Mouse (Mus musculus): ENCODE measurements around the gene Fam209. TPM values are rescaled to one million over a fixed set of nuclear protein-coding genes. Genes with fewer than 3 reads are reported as not detected.

Fam209 gene
- polyA plus RNA-seq, 1 experiment, result 0.24 TPM

GRCm38 (mm10) chr2:172476707-172477260, 4.5 kb downstream of the Fam209 start:
- no peak for DNase-seq (ENCODE audit: extremely low spot score in 1 of 2, low spot score in 1 of 2)

- no peak for DNase-seq (ENCODE audit: extremely low spot score in 1 of 2, low spot score in 1 of 2)
Observed at GRCm38 (mm10) chr2:172477350-172477749, 5.0 kb downstream of the Fam209 start.

GRCm38 (mm10) chr2:172477860-172478259, 5.5 kb downstream of the Fam209 start:
- DNase-seq (ENCODE audit: extremely low spot score in 1 of 2, low spot score in 1 of 2), result peak in 1 of 2 experiments; percentile 79

- DNase-seq (ENCODE audit: extremely low spot score in 1 of 2, low spot score in 1 of 2), result no peak
Observed at GRCm38 (mm10) chr2:172480296-172480695, 8.0 kb downstream of the Fam209 start.

DNA sequence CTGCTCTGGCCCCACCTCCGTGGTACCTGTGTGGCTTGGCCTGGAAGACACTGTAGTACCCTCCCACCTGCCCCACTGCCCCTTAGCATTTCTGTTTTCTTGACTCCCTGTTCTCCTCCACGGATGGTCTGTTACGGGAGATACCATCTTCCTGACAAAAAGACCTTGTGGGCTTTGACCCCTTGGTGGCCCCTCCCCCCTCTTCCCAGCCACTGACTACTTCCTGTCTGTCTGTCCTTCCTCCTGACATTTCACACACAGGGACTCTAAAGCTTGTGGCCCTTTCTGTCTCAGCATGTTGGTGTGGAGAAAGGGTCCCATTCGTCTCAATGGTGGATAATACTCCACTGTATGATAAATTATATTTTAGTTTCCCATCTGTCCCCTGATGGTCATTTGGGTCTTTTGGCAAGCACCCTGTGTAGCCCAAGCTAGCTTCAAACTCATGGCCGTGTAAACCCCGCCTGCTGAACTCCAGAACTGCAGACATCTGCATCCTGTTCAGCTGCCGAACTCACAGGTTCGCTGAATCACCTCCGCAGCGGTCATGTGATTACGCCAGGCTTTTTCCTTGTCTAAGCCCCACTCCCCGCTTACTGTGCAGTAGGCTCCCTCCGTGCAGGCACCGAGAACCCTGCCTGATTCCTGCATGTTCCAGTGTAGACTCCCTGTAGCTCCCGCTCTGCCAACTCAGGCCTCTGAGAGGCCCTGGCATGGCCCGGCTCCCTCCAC, 9.5 kb downstream of the Fam209 start:
- DNase-seq (ENCODE audit: extremely low spot score in 1 of 2, low spot score in 1 of 2), result no peak

- DNase-seq (ENCODE audit: extremely low spot score in 1 of 2, low spot score in 1 of 2), result no peak
Observed at GRCm38 (mm10) chr2:172483766-172484413, 11.6 kb downstream of the Fam209 start.

- DNase-seq (ENCODE audit: extremely low spot score in 1 of 2, low spot score in 1 of 2), result no peak
Observed at GRCm38 (mm10) chr2:172484696-172485370, 12.5 kb downstream of the Fam209 start.

DNA sequence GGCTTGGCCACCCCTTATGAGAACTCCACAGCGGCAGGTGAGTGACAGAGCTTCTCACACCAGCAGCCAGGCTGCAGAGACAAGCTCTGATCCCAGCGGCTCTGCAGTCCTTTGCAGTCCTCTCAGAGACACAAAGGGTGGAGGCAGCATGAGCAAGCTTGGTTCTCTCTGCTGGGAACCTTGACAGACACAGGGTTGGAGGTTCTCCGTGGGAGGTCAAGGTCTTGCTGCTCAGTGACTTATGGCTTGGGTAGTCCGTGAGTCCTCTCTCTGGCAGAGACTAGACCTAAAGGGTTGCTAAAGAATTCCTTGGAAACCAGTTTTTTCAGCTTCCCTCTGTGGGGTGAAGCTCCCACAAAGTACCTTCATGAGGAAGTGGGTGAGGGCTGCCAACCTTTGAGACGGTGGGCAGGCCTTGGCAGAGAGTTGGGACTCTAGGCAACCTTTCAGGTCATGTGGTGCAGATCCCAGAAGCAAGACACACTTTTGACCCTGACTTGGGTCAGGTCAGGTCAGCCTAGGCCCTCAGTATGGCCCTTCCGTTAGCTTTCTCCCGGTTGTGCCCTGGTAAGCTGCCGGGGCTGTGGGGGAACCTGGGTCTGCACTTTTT, 24.5 kb downstream of the Fam209 start:
- no peak for DNase-seq (ENCODE audit: extremely low spot score in 1 of 2, low spot score in 1 of 2)

GRCm38 (mm10) chr2:172498823-172499222, 26.5 kb downstream of the Fam209 start:
- peak in 1 of 2 experiments; percentile 35 for DNase-seq (ENCODE audit: extremely low spot score in 1 of 2, low spot score in 1 of 2)

DNA sequence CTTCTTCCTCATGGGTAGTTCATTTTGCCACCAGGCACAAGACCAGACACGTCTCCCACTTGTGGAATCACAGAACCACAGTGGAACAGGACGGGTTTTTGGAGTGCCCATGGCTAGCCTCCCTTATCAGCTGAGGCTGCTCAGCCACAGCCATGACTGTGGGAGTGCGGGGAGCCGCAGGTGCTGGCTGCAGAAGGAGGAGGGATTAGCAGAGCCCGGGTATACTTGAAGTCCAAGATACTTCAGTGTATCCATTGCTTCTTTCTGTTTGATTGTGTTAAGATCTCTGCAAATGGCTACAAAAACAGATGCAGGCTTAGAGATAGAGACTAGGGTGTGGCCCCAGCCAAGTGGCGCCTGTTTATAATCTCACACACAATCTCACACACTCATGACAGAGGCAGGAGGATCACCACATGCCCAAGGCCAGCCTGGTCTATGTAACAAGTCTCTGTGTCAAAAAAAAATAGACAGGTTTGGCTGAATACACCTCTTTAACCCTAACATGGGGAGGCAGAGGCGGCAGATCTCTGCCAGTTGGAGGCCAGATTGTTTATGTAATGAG, 28.5 kb downstream of the Fam209 start:
- DNase-seq (ENCODE audit: extremely low spot score in 1 of 2, low spot score in 1 of 2), result no peak

GRCm38 (mm10) chr2:172501341-172501740, 29.0 kb downstream of the Fam209 start:
- DNase-seq (ENCODE audit: extremely low spot score in 1 of 2, low spot score in 1 of 2), result peak in 1 of 2 experiments; percentile 23

- no peak for DNase-seq (ENCODE audit: extremely low spot score in 1 of 2, low spot score in 1 of 2)
Observed at GRCm38 (mm10) chr2:172502168-172502567, 29.8 kb downstream of the Fam209 start.

- no peak for DNase-seq (ENCODE audit: extremely low spot score in 1 of 2, low spot score in 1 of 2)
Observed at GRCm38 (mm10) chr2:172506121-172506520, 33.8 kb downstream of the Fam209 start.

DNA sequence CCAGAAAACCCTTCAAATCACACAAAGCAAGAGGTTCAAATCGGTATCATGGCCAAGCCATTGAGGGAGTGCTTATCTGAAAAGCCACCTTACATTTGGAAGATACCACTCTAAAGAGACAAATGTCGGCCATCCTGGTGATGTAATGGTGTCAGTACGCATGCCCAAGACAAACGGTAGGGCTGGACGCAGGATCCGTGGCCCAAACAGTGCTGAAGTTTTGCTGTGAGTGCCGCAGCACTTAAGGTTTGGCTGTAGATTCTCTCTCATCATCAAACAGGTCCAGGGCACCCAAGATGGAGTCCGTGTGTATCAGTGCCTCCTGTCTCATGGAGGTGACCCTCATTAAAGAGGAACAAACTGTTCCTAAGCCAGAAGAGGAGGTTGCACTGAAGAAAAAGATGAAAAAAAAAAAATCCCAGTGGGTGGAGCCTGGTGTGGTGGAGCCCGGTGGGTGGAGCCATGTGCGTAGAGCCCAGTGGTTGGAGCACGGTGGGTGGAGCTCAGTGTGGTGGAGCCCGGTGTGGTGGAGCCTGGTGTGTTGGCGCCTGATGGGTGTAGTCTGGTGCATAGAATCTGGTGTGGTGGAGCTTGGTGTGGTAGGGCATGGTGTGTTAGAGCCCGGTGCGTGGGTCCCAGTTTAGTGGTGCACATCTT, 37.9 kb downstream of the Fam209 start:
- DNase-seq (ENCODE audit: extremely low spot score in 1 of 2, low spot score in 1 of 2), result no peak

- no peak for DNase-seq (ENCODE audit: extremely low spot score in 1 of 2, low spot score in 1 of 2)
Observed at GRCm38 (mm10) chr2:172510899-172511298, 38.6 kb downstream of the Fam209 start.

DNA sequence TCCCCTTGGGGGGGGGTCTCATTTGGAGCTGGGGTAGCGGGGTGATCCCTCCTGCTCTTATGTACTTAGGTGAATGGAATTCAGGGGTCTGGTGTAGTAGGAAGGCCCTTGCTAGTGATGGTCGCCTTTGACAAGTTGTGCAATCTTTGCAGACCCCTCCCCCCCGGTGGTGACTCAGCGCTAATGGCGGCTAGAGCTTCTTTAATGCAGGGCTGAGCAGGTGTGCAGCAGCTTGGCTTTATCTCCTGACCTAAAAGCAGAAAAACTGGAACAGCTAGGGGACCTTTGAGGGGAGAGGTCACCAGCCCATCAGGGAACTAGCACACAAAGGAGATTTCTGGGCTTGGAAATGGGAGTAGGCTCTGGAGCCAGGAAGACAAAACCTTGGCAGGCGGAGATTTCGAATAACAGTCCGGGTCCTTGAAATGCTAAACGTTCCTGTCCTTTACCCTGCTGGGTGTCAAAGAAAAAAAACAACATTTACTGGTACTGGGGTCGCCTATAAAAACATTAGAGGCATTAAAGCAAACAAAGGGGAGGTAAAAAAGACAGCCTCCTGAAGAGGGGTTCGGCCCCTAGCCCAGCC, 44.2 kb downstream of the Fam209 start:
- no peak for DNase-seq (ENCODE audit: extremely low spot score in 1 of 2, low spot score in 1 of 2)

GRCm38 (mm10) chr2:172520616-172521371, 48.5 kb downstream of the Fam209 start:
- no peak for DNase-seq (ENCODE audit: extremely low spot score in 1 of 2, low spot score in 1 of 2)

DNA sequence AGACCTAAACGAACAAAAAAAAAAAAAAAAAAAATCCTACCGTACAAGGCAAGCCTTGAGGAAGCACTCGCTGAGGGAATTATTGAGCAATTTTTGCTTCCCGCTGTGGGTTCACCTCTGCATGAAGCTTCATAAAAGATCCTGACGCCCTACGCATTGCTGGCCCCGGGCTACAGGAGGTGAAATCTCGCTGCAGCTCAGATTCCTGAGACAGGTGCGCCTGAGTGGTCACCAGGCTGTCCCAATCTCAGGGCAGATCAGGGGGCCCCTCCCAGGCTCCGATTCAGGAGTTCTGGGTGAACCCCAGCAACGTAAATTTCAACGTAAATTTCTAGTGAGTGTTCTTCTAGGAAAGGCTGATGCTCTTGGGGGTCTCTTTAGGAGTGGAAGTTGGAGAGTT, 50.2 kb downstream of the Fam209 start:
- no peak for DNase-seq (ENCODE audit: extremely low spot score in 1 of 2, low spot score in 1 of 2)
